Mouse (Mus musculus) cerebellum, adult 8-10 months (tissue): Measurements from ENCODE around the gene Tifa.
A peak's percentile ranks its signal among the peaks of the same experiment; 100 is the strongest.

ENCODE experiments used
- DNase-seq: peaks from one replicate; pipeline ENCODE4 v3.0.0; 2022

The Tifa gene

GRCm38 (mm10) chr3:127788919-127789318 is 686 bp upstream of the Tifa start:
- no peak for DNase-seq

- peak; percentile 25 for DNase-seq
These were observed 840 bp downstream of the Tifa start for GRCm38 (mm10) chr3:127790234-127791055.

- DNase-seq: no peak
These were observed 1.5 kb downstream of the Tifa start for GRCm38 (mm10) chr3:127791056-127791483.

- no peak for DNase-seq
These were observed 2.3 kb downstream of the Tifa start for GRCm38 (mm10) chr3:127791595-127792561.

- DNase-seq: no peak
These were observed 3.4 kb downstream of the Tifa start for GRCm38 (mm10) chr3:127793022-127793421.

GRCm38 (mm10) chr3:127795762-127796161 is 6.2 kb downstream of the Tifa start:
- DNase-seq: no peak

- no peak for DNase-seq
These were observed 6.7 kb downstream of the Tifa start for GRCm38 (mm10) chr3:127796271-127796670.

- no peak for DNase-seq
These were observed 11.6 kb downstream of the Tifa start for GRCm38 (mm10) chr3:127801162-127801561.

GRCm38 (mm10) chr3:127802814-127803213 is 13.2 kb downstream of the Tifa start:
- no peak for DNase-seq

- no peak for DNase-seq
These were observed 14.8 kb downstream of the Tifa start for GRCm38 (mm10) chr3:127804439-127804838.

GRCm38 (mm10) chr3:127805071-127805470 is 15.5 kb downstream of the Tifa start:
- no peak for DNase-seq

- no peak for DNase-seq
These were observed 16.4 kb downstream of the Tifa start for GRCm38 (mm10) chr3:127805991-127806390.

- no peak for DNase-seq
These were observed 18.2 kb downstream of the Tifa start for GRCm38 (mm10) chr3:127807846-127808245.

- no peak for DNase-seq
These were observed 19.5 kb downstream of the Tifa start for GRCm38 (mm10) chr3:127809103-127809502.

- DNase-seq: no peak
These were observed 27.6 kb downstream of the Tifa start for GRCm38 (mm10) chr3:127817120-127817683.

- no peak for DNase-seq
These were observed 29.4 kb downstream of the Tifa start for GRCm38 (mm10) chr3:127818694-127819663.

GRCm38 (mm10) chr3:127820400-127820799 is 30.8 kb downstream of the Tifa start:
- no peak for DNase-seq

- no peak for DNase-seq
These were observed 31.6 kb downstream of the Tifa start for GRCm38 (mm10) chr3:127821209-127821608.

GRCm38 (mm10) chr3:127823886-127824863 is 34.6 kb downstream of the Tifa start:
- no peak for DNase-seq

GRCm38 (mm10) chr3:127826503-127826902 is 36.9 kb downstream of the Tifa start:
- no peak for DNase-seq

GRCm38 (mm10) chr3:127827123-127827522 is 37.5 kb downstream of the Tifa start:
- DNase-seq: no peak
